Mouse (Mus musculus) kidney, postnatal 0 days (tissue): Measurements from ENCODE around the gene Rnft2. TPM values are rescaled to one million over a fixed set of nuclear protein-coding genes. Genes with fewer than 3 reads are reported as not detected.

Experiments
- ATAC-seq: fragments of 200-750 bp; cut with Nextera tagmentation; replicated peaks from 2 replicates; pipeline ENCODE4 v1.8.0; 2017; ENCODE audit warnings: low read depth, moderate number of reproducible peaks, moderate TSS enrichment, moderate library complexity; ENCODE audit not compliant: low FRiP score
- DNase-seq: peaks from one replicate; pipeline ENCODE4 v3.0.0-alpha.2; 2016; ENCODE audit warnings: low spot score
- H3K27ac ChIP-seq: fragments of 300-500 bp; sonication (generic); 2 replicates; pipeline ENCODE4 v1.5.1; 2014; ENCODE audit warnings: mild to moderate bottlenecking
- H3K27me3 ChIP-seq: fragments of 300-500 bp; sonication (generic); 2 replicates; pipeline ENCODE4 v1.6.1; 2014; ENCODE audit warnings: low read length, mixed read lengths; ENCODE audit not compliant: insufficient read depth
- H3K36me3 ChIP-seq: fragments of 300-500 bp; sonication (generic); 2 replicates; pipeline ENCODE4 v1.6.1; 2014; ENCODE audit warnings: low read length, mixed read lengths; ENCODE audit not compliant: insufficient read depth
- H3K4me1 ChIP-seq: fragments of 300-500 bp; sonication (generic); replicated peaks from 2 replicates; pipeline ENCODE4 v1.6.1; 2014; ENCODE audit warnings: antibody characterized with exemption, low read length, mixed read lengths; ENCODE audit not compliant: insufficient read depth
- H3K4me2 ChIP-seq: fragments of 300-500 bp; sonication (generic); 2 replicates; pipeline ENCODE4 v1.6.1; 2014; ENCODE audit warnings: mild to moderate bottlenecking, low read length, moderate library complexity, mixed read lengths
- H3K4me3 ChIP-seq: fragments of 300-500 bp; sonication (generic); replicated peaks from 2 replicates; pipeline ENCODE4 v1.5.1; 2014; ENCODE audit warnings: low read depth, low read length
- H3K9ac ChIP-seq: fragments of 300-500 bp; sonication (generic); 2 replicates; pipeline ENCODE4 v1.6.1; 2014; ENCODE audit warnings: low read depth, low read length
- H3K9me3 ChIP-seq: fragments of 300-500 bp; sonication (generic); replicated peaks from 2 replicates; pipeline ENCODE4 v1.6.1; 2016; ENCODE audit warnings: low read length, inconsistent platforms, mixed read lengths
- CTCF ChIP-seq: IDR thresholded peaks from 2 replicates; pipeline ENCODE4 v1.5.1; 2016; ENCODE audit warnings: antibody characterized with exemption, low read depth, mild to moderate bottlenecking, moderate library complexity
- WGBS: fragments of 180-500 bp; shearing (Covaris S2); extraction: QIAGEN DNeasy Blood & Tissue Kit; methylation state at CpG from one replicate; pipeline ENCODE4 v1.1.7; 2014; 5-methylcytosine and 5-hydroxymethylcytosine counted together
- polyA plus RNA-seq: library from polyadenylated mRNA; unstranded; fragments of >200 nt; fragmentation: Nextera tagmentation; extraction: Ambion mirVana; gene quantifications from 2 replicates; pipeline ENCODE4 v1.2.1, GENCODE M21; 2015

Gene Rnft2
- polyA plus RNA-seq, 1 experiment from 2014 or later = 1.6 TPM

- 78% methylated on average over 12 of the region's 12 CpGs for WGBS
- H3K9ac ChIP-seq = no peak overlapping the region
Observed at GRCm38 (mm10) chr5:118239671-118240070, 5.2 kb downstream of the Rnft2 start.

DNA sequence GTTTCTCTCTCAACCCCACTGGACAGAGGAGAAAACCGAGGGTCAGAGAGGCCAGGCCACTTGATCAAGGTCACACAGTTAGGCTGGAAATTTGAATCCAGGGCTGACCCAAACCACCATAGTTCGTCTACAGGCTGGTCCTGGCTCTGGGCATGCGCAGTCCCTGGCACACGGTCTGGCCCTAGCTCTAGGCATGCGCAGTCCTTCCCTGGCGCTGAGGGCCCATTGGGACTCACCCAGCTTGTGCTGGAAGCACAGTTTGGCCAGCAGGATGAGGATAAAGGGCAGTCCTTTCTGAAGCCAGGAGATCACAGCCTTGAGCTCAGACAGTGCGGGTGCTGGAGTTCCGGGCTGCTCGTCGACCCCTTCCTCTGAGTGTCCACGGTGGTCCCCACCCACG is 8.0 kb downstream of the Rnft2 start:
- H3K4me3 ChIP-seq = no peak overlapping the region
- no peak for TF ChIP-seq CTCF
- no peak overlapping the region for H3K9ac ChIP-seq
- WGBS = 90% methylated on average over 12 of the region's 12 CpGs
- H3K4me2 ChIP-seq = no peak overlapping the region
- no peaks in the 10 kb centered on the region for H3K9me3 ChIP-seq
- ATAC-seq (no peak), DNase-seq (no peak)
- H3K27ac ChIP-seq = no peak overlapping the region
- H3K36me3 ChIP-seq = no peaks in the 10 kb centered on the region; the same call in 1 of the 2 replicates
- H3K27me3 ChIP-seq = no peaks in the 10 kb centered on the region
- H3K4me1 ChIP-seq = no peaks in the 10 kb centered on the region

More at GRCm38 (mm10) chr5:118239671-118240070, 5.2 kb downstream of the Rnft2 start:
- Histone ChIP-seq H3K4me2 (no peak overlapping the region), H3K27ac (no peak overlapping the region), H3K4me1 (peaks cover 5% of the 10 kb centered on the region; the same call in 1 of the 2 replicates), H3K9me3 (no peaks in the 10 kb centered on the region), H3K36me3 (no peaks in the 10 kb centered on the region; the same call in 1 of the 2 replicates), H3K27me3 (no peaks in the 10 kb centered on the region), H3K4me3 (no peak overlapping the region)
- ATAC-seq = no peak
- DNase-seq = no peak
- TF ChIP-seq CTCF = no peak

- no peak overlapping the region for H3K4me2 ChIP-seq
- H3K4me1 ChIP-seq = no peaks in the 10 kb centered on the region
- no peaks in the 10 kb centered on the region for H3K36me3 ChIP-seq
- no peaks in the 10 kb centered on the region for H3K27me3 ChIP-seq
- no peak for TF ChIP-seq CTCF
- H3K9me3 ChIP-seq = no peaks in the 10 kb centered on the region
- ATAC-seq (no peak), DNase-seq (no peak)
- WGBS = 91% methylated on average over 13 of the region's 13 CpGs
- H3K4me3 ChIP-seq = no peak overlapping the region
- H3K9ac ChIP-seq = no peak overlapping the region
- H3K27ac ChIP-seq = no peak overlapping the region
Observed at GRCm38 (mm10) chr5:118230071-118230611, 14.8 kb downstream of the Rnft2 start.

GRCm38 (mm10) chr5:118223142-118223757 is 21.7 kb downstream of the Rnft2 start:
- no peaks in the 10 kb centered on the region for H3K36me3 ChIP-seq
- no peak overlapping the region for H3K9ac ChIP-seq
- DNase-seq = no peak
- H3K27ac ChIP-seq = no peak overlapping the region
- TF ChIP-seq CTCF = no peak
- no peaks in the 10 kb centered on the region for H3K9me3 ChIP-seq
- H3K4me2 ChIP-seq = no peak overlapping the region
- no peaks in the 10 kb centered on the region for H3K4me1 ChIP-seq
- H3K27me3 ChIP-seq = no peaks in the 10 kb centered on the region
- no peak for ATAC-seq
- no peak overlapping the region for H3K4me3 ChIP-seq
- WGBS = 43% methylated on average over 9 of the region's 9 CpGs

GRCm38 (mm10) chr5:118217410-118217809 is 27.5 kb downstream of the Rnft2 start:
- Histone ChIP-seq H3K9me3 (no peaks in the 10 kb centered on the region), H3K4me1 (0 out of 2 replicates have a peak, but pooled peaks cover 3% of the 10 kb centered on the region), H3K27ac (no peak overlapping the region), H3K4me2 (no peak overlapping the region), H3K27me3 (no peaks in the 10 kb centered on the region), H3K4me3 (no peak overlapping the region), H3K36me3 (no peaks in the 10 kb centered on the region), H3K9ac (no peak overlapping the region)
- TF ChIP-seq CTCF = no peak
- 47% methylated on average over 6 of the region's 6 CpGs for WGBS
- peak; percentile 76 for DNase-seq
- ATAC-seq = no peak

DNA sequence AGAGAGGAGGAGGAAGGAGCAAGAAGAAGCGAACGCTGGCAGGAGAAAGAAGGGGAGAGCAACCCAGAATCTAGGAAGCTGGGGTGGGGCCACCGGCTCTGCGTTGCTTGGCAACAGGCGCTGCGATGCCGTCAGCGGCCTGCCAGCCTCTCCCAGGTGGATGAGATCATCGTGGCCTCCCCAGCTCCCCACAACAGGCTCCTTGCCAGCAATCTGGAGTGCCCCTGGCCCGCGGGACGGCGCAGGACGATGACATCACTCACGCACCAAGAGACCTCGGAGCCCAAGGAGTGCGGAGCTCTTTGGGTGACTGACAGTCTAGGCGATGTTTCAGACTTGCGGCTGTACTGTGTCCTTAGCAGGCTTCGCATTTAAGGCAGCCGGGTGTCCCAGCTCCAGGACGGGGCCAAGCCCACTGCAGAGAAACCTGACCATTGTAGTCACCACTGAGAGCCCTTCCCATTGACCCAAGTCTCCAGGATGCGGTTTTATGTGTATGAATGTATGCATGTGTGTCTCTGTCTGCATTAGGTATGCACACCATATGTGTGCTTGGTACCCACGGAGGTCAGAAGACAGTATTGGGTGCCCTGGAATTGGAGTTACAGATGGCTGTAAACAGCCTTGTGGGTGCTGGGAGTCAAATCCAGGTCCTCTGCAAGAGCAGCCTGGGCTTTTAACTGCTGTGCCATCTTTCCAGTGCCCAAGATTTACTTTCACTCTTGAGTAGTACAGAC is 30.3 kb downstream of the Rnft2 start:
- 0 out of 2 replicates have a peak, but pooled peaks cover 3% of the 10 kb centered on the region for H3K4me1 ChIP-seq
- H3K27me3 ChIP-seq = no peaks in the 10 kb centered on the region
- ATAC-seq (peak; percentile 70), DNase-seq (peak; percentile 51)
- no peak overlapping the region for H3K27ac ChIP-seq
- H3K9me3 ChIP-seq = no peaks in the 10 kb centered on the region
- TF ChIP-seq CTCF = no peak
- 5% methylated on average over 24 of the region's 24 CpGs for WGBS
- peak overlapping the region; percentile 64 for H3K4me2 ChIP-seq
- H3K36me3 ChIP-seq = no peaks in the 10 kb centered on the region
- peak overlapping the region; percentile 32 for H3K4me3 ChIP-seq
- peak overlapping the region; percentile 50 for H3K9ac ChIP-seq
